Mouse (Mus musculus) right cerebral cortex, adult 2 months (tissue): Measurements from ENCODE around the gene Mtg2.

Source experiments
- DNase-seq, 2 experiments: peaks; one replicate each; pipeline ENCODE4 v3.0.0; 2021 to 2022; ENCODE audit warnings: low spot score in 2 of 2

The Mtg2 gene

GRCm38 (mm10) chr2:180051986-180052733 lies 18.2 kb upstream of the Mtg2 start:
- DNase-seq, result no peak

- DNase-seq, result no peak
These were observed 17.4 kb upstream of the Mtg2 start for GRCm38 (mm10) chr2:180053001-180053400.

GRCm38 (mm10) chr2:180063338-180064131 lies 6.9 kb upstream of the Mtg2 start:
- no peak for DNase-seq

- no peak for DNase-seq
These were observed 463 bp upstream of the Mtg2 start for GRCm38 (mm10) chr2:180069770-180070480.

- no peak for DNase-seq
These were observed 1.3 kb downstream of the Mtg2 start for GRCm38 (mm10) chr2:180071671-180072070.

GRCm38 (mm10) chr2:180072886-180073285 lies 2.5 kb downstream of the Mtg2 start:
- no peak for DNase-seq

- DNase-seq, result no peak
These were observed 7.2 kb downstream of the Mtg2 start for GRCm38 (mm10) chr2:180077622-180078021.

- DNase-seq, result no peak
These were observed 10.3 kb downstream of the Mtg2 start for GRCm38 (mm10) chr2:180080680-180081079.

- no peak for DNase-seq
These were observed 12.7 kb downstream of the Mtg2 start for GRCm38 (mm10) chr2:180083063-180083462.

GRCm38 (mm10) chr2:180084565-180084964 lies 14.2 kb downstream of the Mtg2 start:
- DNase-seq, result no peak

GRCm38 (mm10) chr2:180085926-180086636 lies 15.7 kb downstream of the Mtg2 start:
- no peak for DNase-seq

- no peak for DNase-seq
These were observed 16.2 kb downstream of the Mtg2 start for GRCm38 (mm10) chr2:180086637-180087027.

- no peak for DNase-seq
These were observed 17.1 kb downstream of the Mtg2 start for GRCm38 (mm10) chr2:180087472-180087871.

GRCm38 (mm10) chr2:180090285-180090684 lies 19.9 kb downstream of the Mtg2 start:
- DNase-seq, result no peak

- no peak for DNase-seq
These were observed 25.3 kb downstream of the Mtg2 start for GRCm38 (mm10) chr2:180095711-180096110.

GRCm38 (mm10) chr2:180097585-180097984 lies 27.2 kb downstream of the Mtg2 start:
- no peak for DNase-seq

GRCm38 (mm10) chr2:180098167-180098566 lies 27.8 kb downstream of the Mtg2 start:
- no peak for DNase-seq

GRCm38 (mm10) chr2:180099529-180099928 lies 29.1 kb downstream of the Mtg2 start:
- no peak for DNase-seq

- DNase-seq, result peak in 1 of 2 experiments; percentile 37
These were observed 33.0 kb downstream of the Mtg2 start for GRCm38 (mm10) chr2:180103151-180103977.

GRCm38 (mm10) chr2:180103978-180104658 lies 33.7 kb downstream of the Mtg2 start, which contains the start of gene Hrh3:
TSS of gene Hrh3 (minus strand) at chr2:180104488.
- peak in 1 of 2 experiments; percentile 50 for DNase-seq
